Mouse (Mus musculus) cerebellum, postnatal 4 days (tissue): ENCODE measurements around the gene Prl2c2.
"Not testable (repeated sequence)": the region's sequence is repeated elsewhere in the genome, so short reads cannot be mapped to it uniquely, and the experiment has no call there.

ENCODE experiments used
- DNase-seq, 2 experiments: peaks; one replicate each; pipeline ENCODE4 v3.0.0; 2022; ENCODE audit warnings: low spot score in 2 of 2, mixed read lengths in 1 of 2

The Prl2c2 gene

DNA sequence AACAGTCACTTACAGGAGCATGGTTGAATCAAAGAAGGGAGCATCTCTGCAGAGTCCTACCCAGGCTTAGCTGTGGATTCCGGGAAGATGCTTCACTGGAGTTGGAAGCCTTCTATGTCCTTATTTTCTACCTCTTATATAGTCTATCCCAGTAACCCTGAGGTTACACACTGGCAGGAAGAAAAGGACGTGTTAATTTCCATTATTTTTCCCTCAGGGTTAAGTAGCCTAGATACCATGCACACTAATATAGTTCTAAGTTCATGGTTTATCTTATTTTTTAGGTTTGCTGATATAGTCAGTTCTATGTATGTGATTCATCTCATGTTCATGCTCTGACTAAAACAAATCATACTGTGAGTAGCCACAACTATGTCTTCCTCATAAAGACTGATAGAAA, at the start of gene Prl2c2:
Gene Prl2c2 (minus strand): TSS at position 101 of the 400 bp plus-strand sequence.
- not testable (repeated sequence) for DNase-seq

- DNase-seq = not testable (repeated sequence)
Observed at GRCm38 (mm10) chr13:13025872-13026271, 20.7 kb upstream of the Prl2c2 start.

DNA sequence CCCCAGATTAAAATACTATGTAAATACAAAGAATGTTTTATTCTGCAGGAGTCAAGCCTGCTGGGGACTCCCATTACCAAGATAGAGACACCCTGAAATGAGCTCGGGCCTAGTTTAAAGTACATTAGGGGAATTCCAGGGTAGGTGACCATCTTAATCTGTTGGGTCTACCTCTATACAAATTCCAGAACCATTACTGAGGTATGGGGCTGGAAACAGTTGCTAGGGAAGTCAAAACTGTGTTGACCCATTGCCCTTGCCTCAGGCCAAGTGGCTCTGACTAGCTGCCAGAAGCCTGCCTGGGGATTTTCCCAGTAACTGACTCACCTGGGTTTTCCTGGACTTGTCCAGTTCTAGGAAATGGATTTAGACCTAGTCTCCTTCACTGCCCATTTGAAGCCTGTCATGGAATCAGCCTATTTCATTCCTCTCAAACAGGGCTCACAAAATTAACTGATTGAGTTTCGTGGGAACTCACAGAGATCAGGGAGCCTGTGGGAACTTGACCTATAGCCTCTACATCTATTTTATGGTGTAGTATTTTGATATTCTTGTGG, 8.9 kb upstream of the Prl2c2 start:
- DNase-seq = not testable (repeated sequence)
